Mouse (Mus musculus) cerebellum, adult 2 months (tissue): ENCODE measurements around the gene Trim2. TPM values are rescaled to one million over a fixed set of nuclear protein-coding genes. Genes with fewer than 3 reads are reported as not detected.

Experiments
- DNase-seq, 2 experiments: peaks; one replicate each; pipeline ENCODE4 v3.0.0; 2021
- H3K27ac ChIP-seq: fragments of 200-500 bp; 2 replicates; pipeline ENCODE4 v1.5.1; 2012; ENCODE audit warnings: low read length, control low read depth, inconsistent platforms; ENCODE audit not compliant: insufficient read depth
- H3K27me3 ChIP-seq: fragments of 200-500 bp; 2 replicates; pipeline ENCODE4 v1.6.1; 2012; ENCODE audit warnings: inconsistent platforms, mild to moderate bottlenecking, low read length, moderate library complexity; ENCODE audit not compliant: control insufficient read depth, insufficient read depth
- H3K4me1 ChIP-seq: fragments of 200-500 bp; 2 replicates; pipeline ENCODE4 v1.6.1; 2011; ENCODE audit warnings: low read length; ENCODE audit not compliant: control insufficient read depth, insufficient read depth
- H3K4me3 ChIP-seq: fragments of 200-500 bp; replicated peaks from 2 replicates; pipeline ENCODE3; 2011; ENCODE audit warnings: mild to moderate bottlenecking, low read depth, low read length, control low read depth; ENCODE audit not compliant: insufficient read depth
- CTCF ChIP-seq: fragments of 200-500 bp; IDR thresholded peaks from 2 replicates; pipeline ENCODE4 v1.5.1; 2011; ENCODE audit warnings: low read depth, mild to moderate bottlenecking, control low read depth, low read length, moderate library complexity, borderline replicate concordance; ENCODE audit not compliant: insufficient read depth
- POLR2A ChIP-seq: fragments of 200-500 bp; IDR thresholded peaks from 2 replicates; pipeline ENCODE4 v1.6.1; 2011; ENCODE audit warnings: low read length, control low read depth, borderline replicate concordance; ENCODE audit not compliant: insufficient read depth
- WGBS: fragments of 180-500 bp; shearing (Covaris S2); methylation state at CpG from one replicate; pipeline ENCODE4 v1.1.7; 2018; 5-methylcytosine and 5-hydroxymethylcytosine counted together
- polyA plus RNA-seq: library from polyadenylated mRNA; depleted of rRNA; stranded (reverse); fragments of >200 nt; gene quantifications from 2 replicates; pipeline ENCODE4 v1.2.3, GENCODE M21; 2012

The Trim2 gene
- polyA plus RNA-seq, 1 experiment: 120 TPM

DNA sequence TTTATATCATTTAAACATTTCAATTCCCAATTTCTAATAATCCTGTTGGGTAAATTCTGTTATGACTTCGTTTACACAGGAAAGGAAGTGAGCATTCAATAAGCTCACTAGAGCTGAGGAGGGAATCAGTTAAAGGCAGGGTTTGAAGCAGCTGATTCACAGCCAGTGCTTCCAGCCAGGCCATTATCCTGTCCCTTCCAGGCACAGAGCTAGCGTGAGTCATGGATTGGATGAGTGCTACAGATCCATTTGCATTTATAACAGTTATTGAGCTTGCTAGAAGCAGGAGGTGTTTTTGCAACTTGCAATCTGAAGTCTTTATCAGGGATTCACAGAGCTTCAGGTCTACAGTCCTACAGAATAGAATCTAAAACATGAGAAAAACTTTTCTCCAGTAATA lies 99.3 kb downstream of the Trim2 start:
- no peaks in the 10 kb centered on the region for H3K27me3 ChIP-seq
- no peak overlapping the region for H3K27ac ChIP-seq
- TF ChIP-seq POLR2A: no peak
- TF ChIP-seq CTCF: no peak
- 11% methylated on average over 2 of the region's 2 CpGs for WGBS
- peaks cover 17% of the 10 kb centered on the region for H3K4me1 ChIP-seq
- peak; percentile 21 to 60 for DNase-seq
- H3K4me3 ChIP-seq: no peak overlapping the region

- H3K4me3 ChIP-seq: no peak overlapping the region
- peaks cover 27% of the 10 kb centered on the region for H3K4me1 ChIP-seq
- 87% methylated on average over 3 of the region's 3 CpGs for WGBS
- TF ChIP-seq CTCF (no peak), POLR2A (no peak)
- no peaks in the 10 kb centered on the region for H3K27me3 ChIP-seq
- peak in 1 of 2 experiments; percentile 4 for DNase-seq
- no peak overlapping the region for H3K27ac ChIP-seq
Observed at GRCm38 (mm10) chr3:84206106-84206505, 100.6 kb downstream of the Trim2 start.

- Histone ChIP-seq H3K27me3 (no peaks in the 10 kb centered on the region), H3K27ac (no peak overlapping the region), H3K4me3 (no peak overlapping the region), H3K4me1 (peaks cover 29% of the 10 kb centered on the region)
- peak in 1 of 2 experiments; percentile 3 for DNase-seq
- no peak for TF ChIP-seq POLR2A
- TF ChIP-seq CTCF: no peak
- 66% methylated on average over 6 of the region's 6 CpGs for WGBS
Observed at GRCm38 (mm10) chr3:84205650-84206049, 101.0 kb downstream of the Trim2 start.

- WGBS: 91% methylated on average over 5 of the region's 5 CpGs
- TF ChIP-seq CTCF (no peak), POLR2A (no peak)
- DNase-seq: peak in 1 of 2 experiments; percentile 6
- Histone ChIP-seq H3K27me3 (no peaks in the 10 kb centered on the region), H3K4me3 (no peak overlapping the region), H3K4me1 (peaks cover 24% of the 10 kb centered on the region), H3K27ac (no peak overlapping the region)
Observed at GRCm38 (mm10) chr3:84204640-84205039, 102.0 kb downstream of the Trim2 start.

GRCm38 (mm10) chr3:84200559-84201420 lies 105.9 kb downstream of the Trim2 start:
- DNase-seq: peak; percentile 96 to 99
- peak overlapping the region; percentile 4 for H3K27ac ChIP-seq
- WGBS: 12% methylated on average over 13 of the region's 13 CpGs

GRCm38 (mm10) chr3:84199516-84199915 lies 107.2 kb downstream of the Trim2 start:
- H3K4me1 ChIP-seq: peaks cover 23% of the 10 kb centered on the region; the same call in 1 of the 2 replicates
- H3K4me3 ChIP-seq: no peak overlapping the region
- no peaks in the 10 kb centered on the region for H3K27me3 ChIP-seq
- 91% methylated on average over 9 of the region's 9 CpGs for WGBS
- peak in 1 of 2 experiments; percentile 20 for DNase-seq
- TF ChIP-seq CTCF: no peak
- TF ChIP-seq POLR2A: no peak
- H3K27ac ChIP-seq: no peak overlapping the region

More at GRCm38 (mm10) chr3:84200559-84201420, 105.9 kb downstream of the Trim2 start:
- no peaks in the 10 kb centered on the region for H3K27me3 ChIP-seq
- H3K4me3 ChIP-seq: no peak overlapping the region
- H3K4me1 ChIP-seq: peaks cover 22% of the 10 kb centered on the region; the same call in 1 of the 2 replicates
- TF ChIP-seq CTCF (no peak), POLR2A (no peak)

DNA sequence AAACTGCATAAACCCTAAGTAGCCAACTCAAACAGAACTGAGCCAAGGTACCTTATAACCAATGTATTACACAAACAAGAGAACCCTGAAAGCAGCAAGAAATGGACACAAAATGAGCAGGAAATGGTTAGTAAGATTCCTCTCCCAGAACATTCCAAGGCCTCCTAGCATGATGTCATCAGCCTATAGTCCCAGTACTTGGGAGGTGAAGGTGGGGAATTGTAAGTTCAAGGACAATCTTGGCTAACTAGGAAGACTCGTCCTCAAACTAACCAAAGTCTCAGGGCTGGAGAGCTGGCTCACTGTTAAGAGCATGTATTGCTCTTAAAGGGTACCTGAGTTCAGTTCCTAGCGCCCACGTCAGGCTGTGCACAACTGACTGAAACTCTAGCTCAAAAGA lies 108.4 kb downstream of the Trim2 start:
- no peak for TF ChIP-seq CTCF
- peaks cover 24% of the 10 kb centered on the region; the same call in 1 of the 2 replicates for H3K4me1 ChIP-seq
- WGBS: 96% methylated on average over 3 of the region's 3 CpGs
- H3K27ac ChIP-seq: no peak overlapping the region
- no peaks in the 10 kb centered on the region for H3K27me3 ChIP-seq
- no peak overlapping the region for H3K4me3 ChIP-seq
- DNase-seq: peak in 1 of 2 experiments; percentile 2

DNA sequence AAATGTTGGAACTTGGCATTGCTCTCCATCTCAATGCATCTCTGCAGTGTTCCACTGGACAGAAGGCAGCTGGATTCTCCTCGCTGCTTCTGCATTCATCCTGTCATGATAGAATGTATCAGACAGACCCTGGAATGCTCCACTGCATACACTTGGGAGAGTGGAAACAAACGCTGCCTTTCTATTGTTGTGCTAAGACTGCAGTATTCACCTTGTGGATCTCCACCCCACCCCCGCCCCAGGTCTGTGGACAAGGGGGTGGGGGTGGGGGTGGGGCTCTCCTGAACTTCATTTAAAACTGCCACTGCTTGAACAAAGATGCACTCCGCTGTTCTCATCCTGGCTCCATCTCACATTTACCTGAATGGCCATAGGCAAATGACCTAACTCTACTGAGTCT lies 112.8 kb downstream of the Trim2 start:
- TF ChIP-seq POLR2A (no peak), CTCF (no peak)
- H3K4me1 ChIP-seq: peaks cover 28% of the 10 kb centered on the region
- no peak overlapping the region for H3K4me3 ChIP-seq
- no peak for DNase-seq
- no peak overlapping the region for H3K27ac ChIP-seq
- WGBS: 72% methylated on average over 4 of the region's 4 CpGs
- no peaks in the 10 kb centered on the region for H3K27me3 ChIP-seq
